In genomic region chr2:181287958-181288350, GRCm38 (mm10) we compare ENCODE assay signal across 8 mouse cellular contexts. TPM values are rescaled to one million over a fixed set of nuclear protein-coding genes. Genes with fewer than 3 reads are reported as not detected.
A peak's percentile ranks its signal among the peaks of the same experiment; 100 is the strongest.
DNase-seq lines count a peak whose midpoint lies in the region; ATAC-seq lines count a peak whose summit lies in the region.
"Not testable (repeated sequence)": the region's sequence is repeated elsewhere in the genome, so short reads cannot be mapped to it uniquely, and the experiment has no call there.

Gene Gmeb2 (minus strand): TSS chr2:181288035.

- H3K9ac ChIP-seq in hindbrain, embryonic 14.5 days = peak within 1 kb of the TSS; percentile 97

- not testable (repeated sequence) for H3K9me3 ChIP-seq in hindbrain, embryonic 14.5 days (ENCODE audit: control insufficient read depth, low read length)

- H3K4me1 ChIP-seq in hindbrain, embryonic 14.5 days (replicated peaks; ENCODE audit: control insufficient read depth, insufficient read depth, low read length) = peaks cover 20% of the 10 kb centered on the region

- not testable (repeated sequence) for H3K27me3 ChIP-seq in hindbrain, embryonic 14.5 days (ENCODE audit: control insufficient read depth, insufficient read depth, low read length)

- H3K27ac ChIP-seq in hindbrain, embryonic 14.5 days = peak within 1 kb of the TSS; percentile 98

- peak within 1 kb of the TSS; percentile 80 for H3K4me2 ChIP-seq in hindbrain, embryonic 14.5 days (replicated peaks)

- ATAC-seq in hindbrain, embryonic 14.5 days (ENCODE audit: low FRiP score) = peak; percentile 96

- DNase-seq in R1 (ENCODE audit: low read depth, low spot score) = peak; percentile 99
- DNase-seq in cerebellum, postnatal 25 days = peak; percentile 92 to 96
- DNase-seq in frontal cortex, postnatal 25 days (ENCODE audit: low spot score in 2 of 2) = peak; percentile 87 to 88
- DNase-seq in hindbrain, embryonic 14.5 days (ENCODE audit: low spot score) = peak; percentile 96
- peak; percentile 90 to 94 for DNase-seq in layer of hippocampus, postnatal 36 days
- DNase-seq in lung, postnatal 36 days = peak; percentile 97
- DNase-seq in retina, postnatal 1 day = peak; percentile 98
- peak; percentile 75 for DNase-seq in urinary bladder, adult 2 months (ENCODE audit: low spot score)

- WGBS in hindbrain, embryonic 14.5 days = under 1% methylated on average over 16 of the region's 38 CpGs

- not testable (repeated sequence) for H3K36me3 ChIP-seq in hindbrain, embryonic 14.5 days (replicated peaks; ENCODE audit: control insufficient read depth, insufficient read depth)

- peak within 1 kb of the TSS; percentile 71 for H3K4me3 ChIP-seq in hindbrain, embryonic 14.5 days (replicated peaks; ENCODE audit: low read length)

RNA-seq across cellular contexts. Expression of gene Gmeb2, which starts in this region (rescaled TPM):
- 16.7 and 18.0 TPM in 2 replicates for polyA plus RNA-seq in hindbrain, embryonic 14.5 days (2014; fragmentation: Nextera tagmentation; extraction: Ambion mirVana)
- 10 to 100 TPM; 17.1 to 17.4 TPM for total RNA-seq in layer of hippocampus, postnatal 36 days (2021)
- polyA plus RNA-seq in urinary bladder, adult 2 months (2012; rRNA removed) = 18.1 and 21.0 TPM in 2 replicates

Comparison
In these comparisons a context has a peak if more than half of its experiments do, and no peak if none do; other contexts are left out.
1. Peak in every context shown above with its lines: DNase-seq, ATAC-seq, H3K4me3 ChIP-seq and H3K27ac ChIP-seq.